Mouse (Mus musculus) heart, adult 2 months (tissue): ENCODE data around the gene Eno1.

ENCODE experiments used
- CTCF ChIP-seq: fragments of 200-600 bp; IDR thresholded peaks from 2 replicates; pipeline ENCODE4 v1.8.1; 2022; ENCODE audit warnings: antibody characterized with exemption, mild to moderate bottlenecking, moderate library complexity
- EP300 ChIP-seq: fragments of 200-500 bp; IDR thresholded peaks from 2 replicates; pipeline ENCODE4 v1.6.1; 2011; ENCODE audit warnings: low read depth, low read length, control low read depth; ENCODE audit not compliant: insufficient read depth
- POLR2A ChIP-seq: fragments of 200-500 bp; IDR thresholded peaks from 2 replicates; pipeline ENCODE4 v1.6.1; 2011; ENCODE audit warnings: mild to moderate bottlenecking, low read depth, low read length, control low read depth; ENCODE audit not compliant: insufficient read depth

DNA sequence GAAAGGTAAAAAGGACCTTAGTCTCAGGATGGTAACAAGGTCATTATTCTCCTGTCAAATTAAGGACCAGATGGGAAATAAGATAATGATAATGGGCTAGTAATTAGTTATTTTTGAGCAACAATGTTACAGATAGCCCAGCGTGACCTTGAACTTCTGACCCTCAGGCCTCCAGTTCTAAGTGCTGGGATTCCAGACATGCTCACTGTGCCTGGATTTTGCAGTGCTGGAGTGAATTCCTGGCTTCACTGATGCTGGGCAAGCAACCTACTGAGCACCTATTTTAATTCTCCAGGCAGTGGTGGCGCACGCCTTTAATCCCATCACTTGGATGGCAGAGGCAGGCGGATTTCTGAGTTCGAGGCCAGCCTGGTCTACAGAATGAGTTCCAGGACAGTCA is 26.8 kb upstream of the Eno1 start:
- TF ChIP-seq CTCF, result no peak
- no peak for TF ChIP-seq POLR2A
- TF ChIP-seq EP300, result no peak
